Mouse (Mus musculus) erythroblast, embryonic 14.5 days (primary cell): ENCODE measurements around the gene Msh3. TPM values are rescaled to one million over a fixed set of nuclear protein-coding genes. Genes with fewer than 3 reads are reported as not detected.

Source experiments
- H3K27me3 ChIP-seq: 2 replicates; pipeline ENCODE4 v1.6.1; 2012; ENCODE audit warnings: inconsistent platforms; ENCODE audit not compliant: control insufficient read depth
- H3K36me3 ChIP-seq: 2 replicates; pipeline ENCODE4 v1.6.1; 2012; ENCODE audit warnings: mild to moderate bottlenecking, inconsistent platforms; ENCODE audit not compliant: control insufficient read depth
- H3K4me1 ChIP-seq: 2 replicates; pipeline ENCODE4 v1.6.1; 2012; ENCODE audit warnings: inconsistent platforms; ENCODE audit not compliant: control insufficient read depth
- H3K4me3 ChIP-seq: replicated peaks from 2 replicates; pipeline ENCODE3; 2012; ENCODE audit warnings: moderate library complexity, mild to moderate bottlenecking, inconsistent platforms
- H3K9me3 ChIP-seq: 2 replicates; pipeline ENCODE4 v1.6.1; 2012; ENCODE audit warnings: low read length, inconsistent platforms, mixed read lengths; ENCODE audit not compliant: control insufficient read depth
- GATA1 ChIP-seq: IDR thresholded peaks from 2 replicates; pipeline ENCODE4 v1.6.1; 2012; ENCODE audit warnings: low read length, inconsistent platforms, mixed read lengths
- TAL1 ChIP-seq: IDR thresholded peaks from 3 replicates; pipeline ENCODE4 v1.6.1; 2012; ENCODE audit warnings: low read length, inconsistent platforms, mixed read lengths
- polyA plus RNA-seq: library from polyadenylated mRNA; stranded (reverse); fragments of >175 nt; gene quantifications from 2 replicates; pipeline ENCODE4 v1.2.3, GENCODE M21; 2012

Gene Msh3
- polyA plus RNA-seq, 1 experiment: 0.54 TPM

- TF ChIP-seq TAL1: no peak
- no peak for TF ChIP-seq GATA1
- H3K9me3 ChIP-seq: no peaks in the 10 kb centered on the region
- no peak overlapping the region for H3K4me3 ChIP-seq
- no peaks in the 10 kb centered on the region for H3K27me3 ChIP-seq
- H3K4me1 ChIP-seq: no peaks in the 10 kb centered on the region
- H3K36me3 ChIP-seq: peaks cover 24% of the 10 kb centered on the region
These were observed 79.5 kb downstream of the Msh3 start for GRCm38 (mm10) chr13:92275292-92275691.

DNA sequence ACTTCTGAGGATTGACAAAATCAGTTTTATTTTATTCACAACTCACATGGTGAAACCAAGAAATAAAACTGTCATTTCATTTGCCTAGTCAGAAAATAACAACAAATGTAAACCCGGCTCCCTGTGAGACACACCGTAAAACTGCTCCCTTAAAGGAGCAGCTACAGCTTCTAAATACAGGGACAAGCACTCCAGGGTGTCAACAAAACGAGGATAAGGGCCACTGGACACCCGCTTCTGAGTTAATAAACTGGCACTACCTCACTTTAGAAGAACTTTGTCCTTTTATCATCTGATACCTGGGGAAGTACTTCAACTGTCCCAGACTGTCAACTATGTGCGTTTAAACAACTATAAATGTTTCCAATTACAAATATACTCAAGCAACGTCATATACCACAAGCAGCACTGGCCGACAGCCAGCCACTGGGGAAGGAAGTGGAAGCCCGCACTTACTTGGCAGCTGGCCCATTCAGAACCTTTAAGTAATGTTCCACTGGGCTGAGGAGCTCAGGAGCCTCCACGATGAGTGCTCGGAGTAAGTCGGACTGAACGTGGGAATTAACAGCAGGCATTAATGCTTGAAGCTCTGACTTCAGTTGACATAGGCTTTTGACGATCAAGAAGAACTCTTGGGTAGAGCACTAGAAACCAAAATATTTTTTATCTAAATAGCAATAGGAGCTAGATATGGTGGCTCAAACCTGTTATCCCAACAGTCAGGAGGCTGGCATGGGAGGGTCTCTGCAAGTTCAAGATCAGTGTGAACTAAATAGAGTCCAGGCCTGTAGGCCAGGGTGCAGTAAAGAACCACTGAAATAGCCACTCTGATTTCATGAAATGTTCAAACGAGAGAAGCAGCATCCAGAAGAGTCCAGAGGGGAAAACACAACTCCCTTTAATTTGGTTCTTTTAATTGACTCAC, 80.3 kb downstream of the Msh3 start:
- Histone ChIP-seq H3K4me3 (no peak overlapping the region), H3K27me3 (no peaks in the 10 kb centered on the region), H3K9me3 (no peaks in the 10 kb centered on the region), H3K4me1 (no peaks in the 10 kb centered on the region), H3K36me3 (peaks cover 24% of the 10 kb centered on the region)
- TF ChIP-seq TAL1: no peak
- no peak for TF ChIP-seq GATA1

DNA sequence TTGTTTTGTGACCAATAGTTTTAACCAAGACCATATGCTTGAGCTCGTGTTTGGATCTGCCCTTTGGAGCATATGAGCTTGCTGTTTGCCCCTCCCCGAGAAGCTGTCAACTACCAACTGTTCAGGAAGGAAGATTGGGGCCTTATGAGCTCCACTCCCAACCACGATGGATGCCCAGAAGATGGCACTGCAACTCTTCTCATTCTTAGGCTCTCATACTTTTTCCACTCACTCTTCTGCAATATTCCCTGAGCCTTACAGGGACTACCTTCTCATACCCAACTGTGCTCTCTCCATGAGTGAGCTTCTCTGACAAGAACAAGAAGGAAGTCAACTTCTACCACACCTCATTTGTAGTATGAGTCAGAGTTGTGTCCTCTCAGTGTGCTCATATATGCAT, 87.7 kb downstream of the Msh3 start:
- TF ChIP-seq TAL1 (no peak), GATA1 (no peak)
- H3K4me3 ChIP-seq: no peak overlapping the region
- no peaks in the 10 kb centered on the region for H3K27me3 ChIP-seq
- peaks cover 20% of the 10 kb centered on the region for H3K36me3 ChIP-seq
- no peaks in the 10 kb centered on the region for H3K9me3 ChIP-seq
- no peaks in the 10 kb centered on the region for H3K4me1 ChIP-seq

DNA sequence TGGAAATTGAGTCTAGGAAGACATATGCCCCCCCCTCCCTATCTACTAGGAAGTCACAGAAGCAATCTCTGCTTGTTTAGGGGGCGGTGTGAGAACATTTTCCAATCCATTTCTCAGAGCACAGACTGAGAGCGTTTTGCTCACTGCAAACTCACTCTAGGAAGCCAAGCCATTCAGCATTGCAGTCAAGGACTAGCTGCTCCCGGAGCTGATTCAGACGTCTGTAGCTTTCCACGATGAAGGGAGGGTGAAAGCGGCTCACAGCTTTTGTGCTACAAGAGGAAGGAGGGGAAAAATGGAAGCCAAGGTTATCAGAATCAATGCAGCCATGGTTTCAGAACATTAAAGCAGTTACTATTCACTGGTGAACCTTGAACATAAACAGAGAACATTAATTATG, 91.2 kb downstream of the Msh3 start:
- Histone ChIP-seq H3K36me3 (peaks cover 33% of the 10 kb centered on the region), H3K4me3 (no peak overlapping the region), H3K27me3 (no peaks in the 10 kb centered on the region), H3K9me3 (no peaks in the 10 kb centered on the region), H3K4me1 (no peaks in the 10 kb centered on the region)
- no peak for TF ChIP-seq GATA1
- TF ChIP-seq TAL1: no peak

DNA sequence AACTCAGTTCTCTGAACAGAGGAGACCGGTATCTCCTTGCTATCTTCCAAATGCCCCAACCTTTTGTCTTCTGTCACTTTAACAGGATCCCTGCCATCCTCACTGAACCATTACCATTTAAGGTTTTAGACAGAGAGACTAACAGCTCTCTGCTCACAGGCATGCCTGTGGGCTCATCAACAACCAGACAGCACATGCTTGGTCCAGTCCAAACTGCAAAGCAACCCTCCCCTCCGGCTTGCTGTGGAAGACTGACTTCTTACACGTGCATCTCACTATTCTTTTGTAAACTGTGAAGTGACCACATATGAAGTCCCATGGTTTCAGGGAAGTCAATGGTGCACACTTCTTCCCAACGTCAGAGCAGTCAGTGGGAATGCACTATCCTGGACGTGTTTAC, 93.5 kb downstream of the Msh3 start:
- Histone ChIP-seq H3K4me1 (no peaks in the 10 kb centered on the region), H3K27me3 (no peaks in the 10 kb centered on the region), H3K4me3 (no peak overlapping the region), H3K36me3 (peaks cover 36% of the 10 kb centered on the region), H3K9me3 (no peaks in the 10 kb centered on the region)
- TF ChIP-seq TAL1 (no peak), GATA1 (no peak)

GRCm38 (mm10) chr13:92255480-92255879, 99.3 kb downstream of the Msh3 start:
- TF ChIP-seq GATA1 (no peak), TAL1 (no peak)
- no peaks in the 10 kb centered on the region for H3K4me1 ChIP-seq
- peaks cover 40% of the 10 kb centered on the region for H3K36me3 ChIP-seq
- H3K27me3 ChIP-seq: no peaks in the 10 kb centered on the region
- no peaks in the 10 kb centered on the region for H3K9me3 ChIP-seq
- no peak overlapping the region for H3K4me3 ChIP-seq

DNA sequence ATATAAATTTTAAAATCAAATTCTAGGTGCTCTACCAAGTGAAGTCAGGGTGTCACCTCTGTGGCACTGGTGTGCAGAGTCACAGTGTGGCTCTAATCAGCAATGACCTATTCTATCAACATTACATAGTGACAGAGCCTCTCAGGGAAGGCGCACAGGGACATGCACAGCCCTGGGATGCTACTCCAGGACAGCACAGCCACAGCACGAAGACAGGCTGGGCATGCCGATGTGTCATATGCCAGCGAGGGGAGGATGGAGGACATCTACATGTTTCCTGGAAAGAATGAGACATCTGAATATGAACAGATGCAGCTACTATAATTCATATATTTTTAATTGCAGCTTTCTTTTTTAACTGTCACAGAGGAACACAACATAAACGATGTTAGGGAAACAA, 101.0 kb downstream of the Msh3 start:
- H3K9me3 ChIP-seq: no peaks in the 10 kb centered on the region
- no peaks in the 10 kb centered on the region for H3K4me1 ChIP-seq
- H3K4me3 ChIP-seq: no peak overlapping the region
- H3K36me3 ChIP-seq: peaks cover 40% of the 10 kb centered on the region
- H3K27me3 ChIP-seq: no peaks in the 10 kb centered on the region
- TF ChIP-seq TAL1 (no peak), GATA1 (no peak)

DNA sequence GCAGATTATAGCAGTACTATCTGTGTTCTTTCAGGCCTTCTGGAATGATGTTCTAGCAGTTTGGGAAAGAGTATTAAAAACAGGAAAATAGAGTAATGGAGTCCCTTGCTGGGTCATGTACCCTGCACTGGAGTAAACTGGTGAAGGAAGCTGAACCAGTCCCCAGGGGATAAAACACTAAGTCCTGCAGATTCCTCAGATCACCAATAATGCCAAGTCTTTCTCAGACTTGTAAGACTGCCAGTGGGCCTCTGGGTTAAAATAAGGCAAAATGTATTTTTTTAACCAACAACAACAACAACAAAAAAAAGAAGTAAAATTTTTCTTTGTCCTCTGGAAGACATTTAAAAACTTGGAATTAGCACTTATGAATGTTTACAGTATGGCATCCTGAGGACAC, 102.5 kb downstream of the Msh3 start:
- H3K4me3 ChIP-seq: no peak overlapping the region
- no peaks in the 10 kb centered on the region for H3K27me3 ChIP-seq
- no peak for TF ChIP-seq TAL1
- no peak for TF ChIP-seq GATA1
- no peaks in the 10 kb centered on the region for H3K4me1 ChIP-seq
- H3K36me3 ChIP-seq: peaks cover 41% of the 10 kb centered on the region
- H3K9me3 ChIP-seq: no peaks in the 10 kb centered on the region

DNA sequence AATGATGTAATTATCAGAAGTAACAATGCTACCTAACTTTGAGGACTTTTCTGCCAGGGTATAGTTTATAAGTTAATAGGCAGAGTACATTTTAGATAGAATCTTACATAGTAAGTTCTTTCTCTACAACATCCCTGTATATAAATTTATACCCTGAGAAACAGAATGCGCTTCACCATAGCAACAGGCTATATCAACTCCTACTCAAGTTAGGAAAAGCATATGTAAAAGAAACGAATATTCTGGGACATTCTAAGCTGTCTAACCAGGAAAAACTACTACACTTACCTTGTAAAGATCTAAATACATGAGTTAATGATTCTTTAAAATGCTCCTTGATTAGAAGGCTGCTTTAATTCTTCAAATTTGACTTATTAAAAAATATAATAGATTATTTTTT, 107.2 kb downstream of the Msh3 start:
- no peaks in the 10 kb centered on the region for H3K4me1 ChIP-seq
- no peak overlapping the region for H3K4me3 ChIP-seq
- no peaks in the 10 kb centered on the region for H3K27me3 ChIP-seq
- peaks cover 37% of the 10 kb centered on the region for H3K36me3 ChIP-seq
- TF ChIP-seq GATA1 (no peak), TAL1 (no peak)
- no peaks in the 10 kb centered on the region for H3K9me3 ChIP-seq
